Mouse (Mus musculus) kidney, postnatal 0 days (tissue): ENCODE results near the gene Ctr9. TPM values are rescaled to one million over a fixed set of nuclear protein-coding genes. Genes with fewer than 3 reads are reported as not detected.

ENCODE experiments used
- ATAC-seq: fragments of 200-750 bp; cut with Nextera tagmentation; replicated peaks from 2 replicates; pipeline ENCODE4 v1.8.0; 2017; ENCODE audit warnings: low read depth, moderate number of reproducible peaks, moderate TSS enrichment, moderate library complexity; ENCODE audit not compliant: low FRiP score
- DNase-seq: peaks from one replicate; pipeline ENCODE4 v3.0.0-alpha.2; 2016; ENCODE audit warnings: low spot score
- H3K27ac ChIP-seq: fragments of 300-500 bp; sonication (generic); 2 replicates; pipeline ENCODE4 v1.5.1; 2014; ENCODE audit warnings: mild to moderate bottlenecking
- H3K27me3 ChIP-seq: fragments of 300-500 bp; sonication (generic); 2 replicates; pipeline ENCODE4 v1.6.1; 2014; ENCODE audit warnings: low read length, mixed read lengths; ENCODE audit not compliant: insufficient read depth
- H3K36me3 ChIP-seq: fragments of 300-500 bp; sonication (generic); 2 replicates; pipeline ENCODE4 v1.6.1; 2014; ENCODE audit warnings: low read length, mixed read lengths; ENCODE audit not compliant: insufficient read depth
- H3K4me1 ChIP-seq: fragments of 300-500 bp; sonication (generic); replicated peaks from 2 replicates; pipeline ENCODE4 v1.6.1; 2014; ENCODE audit warnings: antibody characterized with exemption, low read length, mixed read lengths; ENCODE audit not compliant: insufficient read depth
- H3K4me2 ChIP-seq: fragments of 300-500 bp; sonication (generic); 2 replicates; pipeline ENCODE4 v1.6.1; 2014; ENCODE audit warnings: mild to moderate bottlenecking, low read length, moderate library complexity, mixed read lengths
- H3K4me3 ChIP-seq: fragments of 300-500 bp; sonication (generic); replicated peaks from 2 replicates; pipeline ENCODE4 v1.5.1; 2014; ENCODE audit warnings: low read depth, low read length
- H3K9ac ChIP-seq: fragments of 300-500 bp; sonication (generic); 2 replicates; pipeline ENCODE4 v1.6.1; 2014; ENCODE audit warnings: low read depth, low read length
- H3K9me3 ChIP-seq: fragments of 300-500 bp; sonication (generic); replicated peaks from 2 replicates; pipeline ENCODE4 v1.6.1; 2016; ENCODE audit warnings: low read length, inconsistent platforms, mixed read lengths
- CTCF ChIP-seq: IDR thresholded peaks from 2 replicates; pipeline ENCODE4 v1.5.1; 2016; ENCODE audit warnings: antibody characterized with exemption, low read depth, mild to moderate bottlenecking, moderate library complexity
- WGBS: fragments of 180-500 bp; shearing (Covaris S2); extraction: QIAGEN DNeasy Blood & Tissue Kit; methylation state at CpG from one replicate; pipeline ENCODE4 v1.1.7; 2014; 5-methylcytosine and 5-hydroxymethylcytosine counted together
- polyA plus RNA-seq: library from polyadenylated mRNA; unstranded; fragments of >200 nt; fragmentation: Nextera tagmentation; extraction: Ambion mirVana; gene quantifications from 2 replicates; pipeline ENCODE4 v1.2.1, GENCODE M21; 2015

Gene Ctr9
- polyA plus RNA-seq, 1 experiment from 2014 or later = 50.5 TPM

DNA sequence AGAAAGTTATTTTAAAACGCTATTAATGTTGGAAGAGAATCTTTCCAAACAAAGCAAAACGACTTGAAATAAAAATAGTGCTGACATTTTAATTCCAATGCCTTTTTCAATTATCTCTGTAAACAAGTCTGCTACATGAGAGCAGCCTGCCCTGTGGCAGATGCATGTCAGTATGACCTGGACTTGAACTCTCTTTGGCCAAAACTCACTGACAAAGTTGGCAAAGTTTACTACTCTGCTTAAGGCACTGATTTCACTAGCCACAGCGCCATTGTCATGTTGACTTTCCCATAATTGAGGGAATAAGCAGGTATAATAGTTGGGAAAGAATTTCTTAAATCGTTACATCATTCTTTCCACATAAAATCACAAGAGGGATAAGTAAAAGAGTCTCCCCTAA lies 7.9 kb upstream of the Ctr9 start:
- no peak overlapping the region for H3K27ac ChIP-seq
- DNase-seq (peak; percentile 27), ATAC-seq (no peak)
- H3K4me1 ChIP-seq = peaks cover 8% of the 10 kb centered on the region; the same call in 1 of the 2 replicates
- TF ChIP-seq CTCF = no peak
- no peak overlapping the region for H3K4me3 ChIP-seq
- no peaks in the 10 kb centered on the region for H3K9me3 ChIP-seq
- H3K4me2 ChIP-seq = no peak overlapping the region
- H3K9ac ChIP-seq = no peak overlapping the region
- WGBS = 51% methylated on average over 4 of the region's 4 CpGs
- no peaks in the 10 kb centered on the region for H3K36me3 ChIP-seq
- H3K27me3 ChIP-seq = no peaks in the 10 kb centered on the region

GRCm38 (mm10) chr7:111024068-111024594 lies 4.6 kb upstream of the Ctr9 start:
- Histone ChIP-seq H3K9me3 (no peaks in the 10 kb centered on the region), H3K36me3 (no peaks in the 10 kb centered on the region), H3K9ac (no peak overlapping the region), H3K4me1 (peaks cover 8% of the 10 kb centered on the region; the same call in 1 of the 2 replicates), H3K27ac (peak overlapping the region; percentile 67), H3K27me3 (no peaks in the 10 kb centered on the region), H3K4me2 (peak overlapping the region; percentile 30; the same call in 1 of the 2 replicates), H3K4me3 (no peak overlapping the region)
- ATAC-seq (no peak), DNase-seq (peak; percentile 29)
- no peak for TF ChIP-seq CTCF
- WGBS = 39% methylated on average over 8 of the region's 8 CpGs

- 53% methylated on average over 4 of the region's 4 CpGs for WGBS
- H3K27ac ChIP-seq = peak overlapping the region; percentile 67; the same call in 1 of the 2 replicates
Observed at GRCm38 (mm10) chr7:111024912-111025311, 3.8 kb upstream of the Ctr9 start.

GRCm38 (mm10) chr7:111029046-111029553 lies 349 bp downstream of the Ctr9 start:
- Histone ChIP-seq H3K4me1 (peaks cover 12% of the 10 kb centered on the region), H3K27me3 (no peaks in the 10 kb centered on the region), H3K9me3 (no peaks in the 10 kb centered on the region), H3K4me3 (peak overlapping the region; percentile 86), H3K36me3 (peaks cover 10% of the 10 kb centered on the region), H3K9ac (peak overlapping the region; percentile 85), H3K4me2 (peak overlapping the region; percentile 74), H3K27ac (peak overlapping the region; percentile 93)
- peak; percentile 35; the same call in 1 of the 2 replicates for ATAC-seq
- TF ChIP-seq CTCF = no peak
- under 1% methylated on average over 29 of the region's 29 CpGs for WGBS
- no peak for DNase-seq

More at GRCm38 (mm10) chr7:111024912-111025311, 3.8 kb upstream of the Ctr9 start:
- no peak for TF ChIP-seq CTCF
- no peak for DNase-seq
- no peaks in the 10 kb centered on the region for H3K27me3 ChIP-seq
- H3K9me3 ChIP-seq = no peaks in the 10 kb centered on the region
- no peak for ATAC-seq
- no peak overlapping the region for H3K9ac ChIP-seq
- no peaks in the 10 kb centered on the region for H3K36me3 ChIP-seq
- H3K4me3 ChIP-seq = no peak overlapping the region
- H3K4me1 ChIP-seq = peaks cover 10% of the 10 kb centered on the region
- H3K4me2 ChIP-seq = no peak overlapping the region

DNA sequence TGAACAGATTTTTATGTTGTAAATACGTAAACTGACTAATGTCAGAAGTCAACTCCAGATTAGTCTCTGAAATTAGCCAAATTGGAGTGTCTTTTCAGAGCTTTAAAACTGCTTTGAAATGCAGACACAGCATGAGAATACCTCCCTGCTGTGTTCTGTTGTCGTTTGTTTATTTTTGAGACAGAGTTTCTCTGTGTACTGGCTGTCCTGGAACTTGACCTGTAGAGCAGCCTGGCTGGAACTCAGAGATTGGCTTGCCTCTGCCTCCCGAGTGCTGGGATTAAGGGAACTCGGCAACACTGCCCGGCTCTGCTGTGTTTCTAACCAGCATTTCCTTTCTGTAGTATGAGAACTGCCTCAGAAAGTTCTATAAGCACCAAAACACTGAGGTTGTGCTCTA lies 20.2 kb downstream of the Ctr9 start:
- 83% methylated on average over 5 of the region's 5 CpGs for WGBS
- no peak overlapping the region for H3K4me3 ChIP-seq
- H3K4me2 ChIP-seq = no peak overlapping the region
- peaks cover 64% of the 10 kb centered on the region for H3K36me3 ChIP-seq
- no peak for TF ChIP-seq CTCF
- ATAC-seq = no peak
- H3K9ac ChIP-seq = no peak overlapping the region
- H3K27ac ChIP-seq = no peak overlapping the region
- DNase-seq = no peak
- H3K4me1 ChIP-seq = no peaks in the 10 kb centered on the region
- H3K9me3 ChIP-seq = no peaks in the 10 kb centered on the region
- H3K27me3 ChIP-seq = no peaks in the 10 kb centered on the region

DNA sequence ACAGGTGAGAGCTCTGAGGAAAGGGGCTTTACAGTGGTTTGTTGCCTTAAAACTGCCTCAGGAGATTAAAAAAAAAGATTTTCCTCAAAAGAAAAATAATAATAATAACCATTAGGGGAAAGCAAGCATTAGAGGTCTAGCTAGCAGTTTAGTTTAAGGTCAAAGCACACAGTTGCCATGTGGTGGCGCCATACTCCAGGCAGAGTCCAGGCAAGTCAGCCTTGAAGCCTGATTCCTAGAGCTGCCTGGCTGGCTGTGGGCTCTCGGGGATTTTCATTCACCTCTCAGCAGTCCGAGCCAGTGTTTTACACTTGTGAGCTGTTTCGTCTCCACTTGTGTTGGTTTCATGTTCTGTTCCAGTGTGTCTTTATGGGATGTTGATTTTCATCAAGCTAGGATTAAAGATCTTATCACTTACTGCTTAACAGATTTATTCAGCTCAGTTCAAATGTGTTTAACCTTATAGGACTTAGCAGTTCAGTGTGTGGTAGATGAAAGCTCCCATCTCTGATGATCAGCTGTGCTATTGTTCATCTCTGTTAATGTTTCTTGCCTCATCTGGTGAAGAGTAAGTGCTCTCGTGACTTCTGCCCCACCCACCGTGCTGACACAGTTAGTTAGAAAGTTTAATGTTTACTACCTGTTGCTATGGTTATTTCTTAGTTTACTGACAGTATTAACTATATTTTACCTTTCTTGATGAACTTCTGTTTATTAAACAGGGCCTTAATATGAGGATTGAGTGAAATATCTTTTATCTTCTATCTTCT lies 21.1 kb downstream of the Ctr9 start:
- ATAC-seq = peak; percentile 72
- H3K9me3 ChIP-seq = no peaks in the 10 kb centered on the region
- H3K27ac ChIP-seq = no peak overlapping the region
- H3K27me3 ChIP-seq = no peaks in the 10 kb centered on the region
- no peak overlapping the region for H3K9ac ChIP-seq
- no peak overlapping the region for H3K4me2 ChIP-seq
- peaks cover 65% of the 10 kb centered on the region for H3K36me3 ChIP-seq
- H3K4me3 ChIP-seq = no peak overlapping the region
- WGBS = 49% methylated on average over 6 of the region's 6 CpGs
- TF ChIP-seq CTCF = peak; percentile 77
- peak; percentile 81 for DNase-seq
- no peaks in the 10 kb centered on the region for H3K4me1 ChIP-seq
